Mouse (Mus musculus) lung, postnatal 14 days (tissue): Measurements from ENCODE around the gene Szrd1.
A peak's percentile ranks its signal among the peaks of the same experiment; 100 is the strongest.
"Not testable (repeated sequence)": the region's sequence is repeated elsewhere in the genome, so short reads cannot be mapped to it uniquely, and the experiment has no call there.

Source experiments
- DNase-seq: peaks from one replicate; pipeline ENCODE4 v3.0.0; 2021

Szrd1 gene

DNA sequence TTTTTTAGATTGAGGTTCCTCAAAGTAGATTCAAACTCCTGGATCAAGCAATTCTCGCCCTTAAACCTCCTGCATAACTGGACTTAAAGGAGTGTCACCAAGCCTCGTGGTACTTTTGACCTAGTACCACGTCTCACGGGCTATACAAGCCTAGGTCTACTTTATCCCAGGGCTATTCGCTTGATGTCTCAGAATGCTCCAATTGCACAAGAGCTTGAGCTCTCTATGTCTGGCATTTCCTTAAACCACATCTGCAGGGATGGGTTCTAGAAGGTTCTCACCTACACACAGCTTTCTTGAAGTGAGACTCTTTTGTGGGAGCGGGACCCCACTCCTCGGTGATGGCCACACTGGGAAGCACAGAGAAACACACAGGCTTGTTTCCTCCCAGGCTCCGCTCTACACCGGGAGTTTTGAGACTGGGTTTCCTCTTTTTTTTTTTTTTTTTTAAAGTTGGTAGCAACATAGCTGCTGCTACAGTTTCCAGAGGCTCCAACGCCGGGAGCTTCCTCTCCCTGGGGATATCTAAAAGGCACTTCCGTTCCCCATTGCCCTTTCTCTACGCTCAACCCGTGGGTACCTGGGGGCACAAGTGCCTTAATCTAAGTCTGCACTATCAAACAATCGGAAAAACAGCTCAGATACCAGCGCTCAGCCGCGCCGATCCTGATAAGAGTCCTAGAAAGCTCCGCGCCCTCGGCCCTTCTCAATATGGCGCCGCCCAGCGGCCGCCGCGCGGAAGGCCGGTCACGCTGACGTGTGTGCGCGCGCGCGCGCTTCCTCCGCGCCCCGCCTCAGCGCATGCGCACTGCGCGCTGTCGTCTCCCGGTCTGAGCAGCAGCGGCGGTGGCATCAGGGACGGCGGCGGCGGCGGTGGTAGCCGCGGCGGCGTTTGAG is 7.8 kb upstream of the Szrd1 start, which contains the start of gene Fbxo42:
Gene Fbxo42, plus strand, starts transcription at position 802 of the 897 bp plus-strand sequence.
- DNase-seq, result peak; percentile 95

DNA sequence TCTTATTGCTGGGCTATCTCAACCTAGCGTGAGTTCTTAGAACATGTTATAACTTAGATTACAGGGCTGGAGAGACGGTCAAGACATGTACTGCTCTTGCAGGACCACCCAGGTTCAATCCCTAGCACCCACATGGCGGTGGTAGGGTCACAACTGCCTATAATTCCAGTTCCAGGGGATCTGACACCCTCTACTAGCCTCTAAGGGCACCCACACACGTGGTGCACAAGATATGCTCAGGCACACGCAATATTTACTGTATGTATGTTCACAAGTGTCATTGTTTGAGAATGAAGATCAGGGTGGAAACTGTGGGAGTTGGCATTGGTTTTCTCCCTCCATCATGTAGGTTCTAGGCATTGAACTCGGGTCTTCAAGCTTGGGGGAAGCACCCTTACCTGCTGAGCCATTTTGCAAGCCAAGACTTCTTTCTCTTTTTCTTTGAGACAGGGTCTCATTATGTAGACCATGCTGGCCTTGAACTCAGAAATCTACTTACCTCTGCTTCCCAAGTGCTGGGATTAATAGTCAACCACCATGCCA is 7.0 kb upstream of the Szrd1 start:
- no peak for DNase-seq

DNA sequence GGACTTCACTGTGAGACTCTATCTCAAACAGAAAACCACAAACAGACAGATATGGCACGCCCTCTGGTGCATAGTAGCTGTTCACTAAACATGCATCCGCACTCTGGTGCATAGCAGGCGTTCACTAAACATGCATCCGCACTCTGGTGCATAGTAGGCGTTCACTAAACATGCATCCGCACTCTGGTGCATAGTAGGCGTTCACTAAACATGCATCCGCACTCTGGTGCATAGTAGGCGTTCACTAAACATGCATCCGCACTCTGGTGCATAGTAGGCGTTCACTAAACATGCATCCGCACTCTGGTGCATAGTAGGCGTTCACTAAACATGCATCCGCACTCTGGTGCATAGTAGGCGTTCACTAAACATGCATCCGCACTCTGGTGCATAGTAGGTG is 5.5 kb upstream of the Szrd1 start:
- DNase-seq, result not testable (repeated sequence)

DNA sequence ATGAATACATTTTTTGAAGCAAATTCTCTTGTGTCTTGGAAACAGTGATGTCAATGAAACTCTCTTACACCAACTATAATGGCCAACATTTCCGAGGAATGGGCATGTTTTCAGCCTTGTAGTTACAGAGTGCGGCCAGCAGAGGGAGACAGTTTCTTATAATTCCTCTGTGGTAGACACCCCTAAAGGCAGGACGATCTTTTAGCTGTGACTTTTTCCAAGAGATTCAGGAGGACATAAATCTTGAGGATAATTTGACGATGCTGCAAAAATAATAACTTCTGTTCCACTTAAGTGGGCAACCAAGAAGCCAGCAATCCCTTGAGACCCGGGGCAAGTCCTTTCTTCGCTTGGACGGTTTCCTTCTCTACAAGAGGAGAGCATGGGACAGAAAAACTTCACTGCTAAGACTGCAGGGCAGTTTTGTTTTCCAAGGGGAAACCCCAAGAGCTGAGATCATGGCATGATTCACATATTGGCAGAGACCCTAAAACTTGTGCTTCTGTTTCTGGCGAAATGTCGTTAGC is 2.8 kb upstream of the Szrd1 start:
- peak; percentile 82 for DNase-seq

DNA sequence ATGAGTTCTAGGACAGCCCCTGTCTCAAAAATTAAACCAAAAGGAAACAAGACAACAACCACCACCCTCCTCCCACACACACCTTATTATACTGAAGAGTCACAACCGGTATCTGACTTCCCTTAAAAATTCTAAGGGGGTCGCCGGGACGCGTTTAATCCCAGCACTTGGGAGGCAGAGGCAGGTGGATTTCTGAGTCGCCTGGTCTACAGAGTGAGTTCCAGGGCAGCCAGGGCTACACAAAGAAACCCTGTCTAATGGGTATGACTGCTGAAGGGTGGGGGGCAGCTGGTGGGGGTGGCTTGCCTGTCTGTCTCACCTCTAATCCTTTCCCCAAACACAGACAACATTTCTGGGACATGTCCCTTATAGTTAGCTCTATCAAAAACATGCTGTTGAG is 1.4 kb upstream of the Szrd1 start:
- no peak for DNase-seq

DNA sequence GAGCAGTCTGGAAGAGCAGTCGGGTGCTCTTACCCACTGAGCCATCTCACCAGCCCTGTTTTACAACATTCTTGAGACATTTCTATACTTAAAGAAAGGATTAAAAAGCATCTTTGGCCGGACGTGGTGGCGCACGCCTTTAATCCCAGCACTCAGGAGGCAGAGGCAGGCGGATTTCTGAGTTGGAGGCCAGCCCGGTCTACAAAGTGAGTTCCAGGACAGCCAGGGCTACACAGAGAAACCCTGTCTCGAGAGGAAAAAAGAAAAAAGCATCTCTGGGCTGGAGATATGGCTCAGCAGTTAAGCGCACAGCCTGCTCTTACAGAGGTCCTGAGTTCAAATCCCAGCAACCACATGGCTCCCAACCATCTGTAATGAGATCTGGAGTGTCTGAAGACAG is 779 bp upstream of the Szrd1 start:
- not testable (repeated sequence) for DNase-seq

DNA sequence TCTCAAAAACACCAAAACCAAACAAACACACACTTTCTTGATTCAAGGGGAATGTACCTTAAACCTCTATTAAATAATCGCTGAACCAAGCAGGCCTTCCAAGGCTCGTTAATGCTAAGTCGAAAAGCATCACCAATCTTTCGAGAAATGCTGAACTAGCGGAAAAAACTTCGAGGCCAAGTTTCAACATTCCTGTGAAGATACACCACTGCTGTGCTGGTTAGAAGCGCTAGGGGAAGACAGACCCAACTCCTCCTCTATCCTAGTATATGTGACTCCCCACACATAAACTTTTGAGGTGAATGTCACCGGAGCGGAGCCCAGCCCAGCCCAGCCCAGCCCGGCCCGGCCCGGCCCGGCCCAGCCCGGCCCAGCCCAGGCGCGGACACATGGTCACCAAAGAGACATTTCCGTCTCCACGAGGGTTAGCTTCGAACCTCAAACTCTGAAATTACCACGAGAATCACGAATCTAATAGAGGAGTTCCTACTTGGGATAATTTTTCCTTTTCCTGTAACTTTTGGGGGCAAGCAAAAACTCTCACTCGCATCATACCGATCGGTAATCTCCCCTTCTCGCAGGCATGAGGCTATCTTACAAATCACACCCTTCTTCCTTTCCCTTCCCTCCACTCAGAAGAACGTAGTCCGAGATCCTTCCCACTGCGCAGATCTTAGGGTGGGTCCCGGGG is 1.0 kb downstream of the Szrd1 start:
- DNase-seq, result no peak

DNA sequence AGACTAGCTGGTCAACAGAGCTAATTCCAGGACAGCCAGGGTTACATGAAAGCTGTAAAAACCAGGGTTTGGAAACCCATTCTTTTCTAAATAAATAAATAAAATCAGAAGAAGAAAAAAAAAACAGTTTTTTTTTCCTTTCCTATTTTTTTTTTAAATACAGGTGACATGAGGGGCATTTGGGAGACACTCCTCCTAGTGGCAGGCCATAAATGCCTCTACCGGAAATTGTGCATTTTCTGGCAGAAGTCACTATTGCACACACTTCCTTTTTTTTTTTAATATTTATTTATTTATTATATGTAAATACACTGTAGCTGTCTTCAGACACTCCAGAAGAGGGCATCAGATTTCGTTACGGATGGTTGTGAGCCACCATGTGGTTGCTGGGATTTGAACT is 1.8 kb downstream of the Szrd1 start:
- DNase-seq, result not testable (repeated sequence)

DNA sequence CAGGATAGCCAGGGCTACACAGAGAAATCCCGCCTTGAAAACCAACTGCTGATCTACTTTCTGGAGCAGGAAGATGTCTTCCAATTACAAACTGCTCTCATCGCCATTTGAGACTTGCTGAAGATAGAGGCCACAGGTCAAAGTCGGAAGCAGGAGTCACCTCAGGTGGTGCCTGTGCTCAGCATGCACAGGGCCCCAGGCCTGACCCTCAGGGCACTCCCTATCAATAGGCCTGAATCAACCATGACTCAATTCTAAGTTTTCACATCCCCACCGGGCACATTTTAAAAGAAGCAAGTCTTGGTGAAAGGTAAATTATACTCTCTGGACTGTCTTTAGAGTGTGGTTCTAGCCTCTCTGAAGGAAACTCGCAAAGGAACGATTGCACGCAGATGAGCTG is 3.4 kb downstream of the Szrd1 start:
- no peak for DNase-seq

DNA sequence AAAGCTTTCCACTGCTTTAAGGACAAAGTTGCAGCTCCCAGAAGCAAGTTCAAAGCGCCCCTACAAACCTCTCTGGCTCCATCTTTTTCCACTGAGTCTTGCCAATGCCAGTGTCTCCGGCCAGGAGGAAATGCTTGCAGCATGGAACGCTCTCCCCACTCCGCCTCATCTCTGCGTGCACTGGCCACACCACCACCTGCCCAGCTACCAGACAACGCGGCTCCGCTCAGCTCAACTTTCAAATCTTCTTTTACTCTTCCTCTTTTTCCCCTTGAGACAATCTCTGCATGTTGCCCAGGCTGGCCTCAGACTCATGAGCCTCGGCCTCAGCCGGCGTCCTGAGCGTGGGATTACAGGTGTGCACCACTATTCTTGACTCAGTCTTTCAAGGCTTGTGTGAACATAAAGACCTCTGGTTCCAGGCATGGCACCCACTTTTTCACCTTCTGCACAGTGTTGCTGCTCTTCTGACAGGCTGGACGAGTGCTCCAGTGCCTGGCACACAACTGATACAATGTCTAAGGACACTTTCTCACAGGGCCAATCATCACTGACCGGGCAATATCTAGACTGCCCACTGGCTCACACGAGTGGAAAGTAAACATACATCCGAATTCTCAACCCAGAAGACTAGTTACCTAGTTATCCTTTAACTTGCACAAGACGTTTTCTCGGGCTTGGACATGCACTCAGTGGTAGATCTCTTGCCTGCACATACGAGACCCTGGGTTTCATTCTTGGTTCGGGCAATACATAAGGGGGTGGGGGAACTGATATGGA is 4.6 kb downstream of the Szrd1 start:
- DNase-seq, result peak; percentile 38

DNA sequence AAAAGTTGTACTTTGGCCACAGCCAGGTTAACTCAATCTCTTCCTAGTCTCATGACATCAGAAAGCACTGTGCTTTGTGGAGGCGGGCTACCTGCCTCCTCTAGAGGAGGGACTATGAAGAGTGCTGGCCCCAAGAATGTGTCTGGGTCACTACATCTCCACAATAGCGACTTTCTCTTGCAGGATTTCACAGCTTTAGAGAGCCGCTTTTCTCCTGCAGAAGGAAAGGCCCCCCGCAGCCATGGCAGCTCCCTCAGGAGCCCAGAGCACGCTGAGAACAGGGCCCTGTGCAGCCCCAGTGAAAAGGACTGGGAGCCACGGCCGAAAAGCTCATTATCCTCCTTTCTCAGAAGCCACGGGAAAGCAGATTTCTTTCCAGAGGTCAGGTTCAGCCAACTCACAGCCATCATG is 5.5 kb downstream of the Szrd1 start:
- DNase-seq, result no peak

DNA sequence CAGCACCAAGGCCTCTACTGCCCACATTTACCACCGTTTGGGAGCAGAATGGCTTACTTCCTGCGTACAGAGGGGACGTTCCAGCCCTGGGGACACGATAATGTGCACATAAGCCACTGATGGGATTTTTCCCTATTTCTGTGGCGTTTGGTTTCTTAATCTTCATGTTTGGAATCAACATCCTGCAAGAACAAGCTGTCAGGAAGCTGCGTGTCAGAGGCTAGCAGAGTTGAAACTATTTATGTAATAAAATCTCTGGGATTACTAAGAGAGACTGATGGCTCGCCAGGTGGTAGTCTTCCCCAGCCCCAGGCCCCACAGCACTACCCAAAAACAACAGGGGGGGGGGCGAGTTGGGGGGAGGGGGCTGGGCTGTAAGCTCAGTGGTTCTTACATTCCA is 6.3 kb downstream of the Szrd1 start:
- DNase-seq, result no peak

DNA sequence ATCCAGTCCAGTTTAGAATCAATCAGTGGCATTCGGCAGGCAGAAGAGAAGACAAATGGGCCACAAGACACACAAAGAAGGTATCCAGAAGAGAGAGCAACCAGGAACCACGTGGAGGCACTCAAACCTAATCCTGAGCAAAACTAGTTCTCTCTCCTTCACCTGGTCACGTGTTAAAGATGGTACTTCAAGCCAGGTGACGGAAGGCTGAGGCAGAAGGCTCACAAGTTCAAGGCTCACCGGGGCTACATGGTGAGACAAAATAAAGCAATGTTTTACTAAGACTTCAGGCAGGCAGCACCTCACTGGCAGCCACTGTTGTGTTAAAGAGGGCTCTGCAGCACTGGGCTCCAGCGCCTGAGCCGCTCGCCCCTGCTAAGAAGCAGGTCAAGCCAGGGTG is 7.4 kb downstream of the Szrd1 start:
- DNase-seq, result no peak

DNA sequence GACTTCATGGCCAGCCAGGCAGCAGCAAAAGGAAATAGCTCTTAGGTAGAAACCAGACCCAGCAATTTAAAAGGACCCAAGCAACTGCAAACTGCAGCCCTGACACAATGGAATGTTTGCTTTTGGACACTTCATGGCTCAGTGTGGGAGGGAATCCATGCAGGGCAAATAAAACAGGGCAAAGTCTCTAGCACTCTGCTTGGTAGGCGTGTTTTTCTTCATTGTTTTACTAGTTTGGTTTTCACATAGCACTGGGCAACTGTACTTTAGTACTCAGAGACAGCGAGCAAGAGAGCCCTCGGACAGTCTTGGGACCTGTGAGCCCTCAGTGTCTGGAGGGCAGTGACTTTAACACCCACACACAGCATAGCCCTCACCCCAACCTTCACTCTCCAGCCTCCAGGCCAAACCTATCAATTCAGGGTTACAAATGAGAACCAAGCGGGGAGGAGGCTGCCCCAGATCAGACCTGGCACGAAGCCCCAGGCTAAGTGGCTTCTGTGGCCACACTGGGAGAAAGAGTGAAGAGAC is 8.0 kb downstream of the Szrd1 start:
- DNase-seq, result peak; percentile 53

DNA sequence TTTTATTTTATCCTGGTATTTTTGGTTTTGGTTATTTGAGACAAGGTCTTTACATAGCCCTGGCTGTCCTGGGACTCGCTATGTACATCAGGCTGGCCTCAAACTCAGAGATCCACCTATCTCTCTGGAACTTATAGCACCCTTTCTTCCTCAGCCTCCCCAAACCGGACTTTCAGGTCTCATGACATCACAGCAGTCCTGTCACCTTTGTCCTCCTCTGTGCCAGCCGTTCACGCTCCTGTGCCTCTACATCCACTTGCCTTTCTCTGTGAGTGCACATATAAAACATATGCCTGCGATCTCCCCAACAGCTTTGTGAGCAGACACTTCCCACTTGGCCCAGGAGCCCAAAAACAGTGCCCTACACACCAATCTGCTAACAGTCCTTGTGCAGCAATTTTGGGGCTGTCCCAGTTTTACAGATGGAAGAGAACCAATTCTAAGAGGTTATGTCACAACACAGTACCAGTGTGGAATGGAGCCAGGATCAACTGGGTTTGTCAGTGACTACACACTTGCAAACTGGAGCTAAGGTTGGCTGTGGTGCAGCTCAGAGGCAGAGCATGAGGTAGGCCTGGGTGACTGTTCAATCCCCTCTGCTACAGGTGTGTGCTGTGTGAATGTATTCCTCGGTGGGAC is 8.8 kb downstream of the Szrd1 start:
- peak; percentile 51 for DNase-seq

DNA sequence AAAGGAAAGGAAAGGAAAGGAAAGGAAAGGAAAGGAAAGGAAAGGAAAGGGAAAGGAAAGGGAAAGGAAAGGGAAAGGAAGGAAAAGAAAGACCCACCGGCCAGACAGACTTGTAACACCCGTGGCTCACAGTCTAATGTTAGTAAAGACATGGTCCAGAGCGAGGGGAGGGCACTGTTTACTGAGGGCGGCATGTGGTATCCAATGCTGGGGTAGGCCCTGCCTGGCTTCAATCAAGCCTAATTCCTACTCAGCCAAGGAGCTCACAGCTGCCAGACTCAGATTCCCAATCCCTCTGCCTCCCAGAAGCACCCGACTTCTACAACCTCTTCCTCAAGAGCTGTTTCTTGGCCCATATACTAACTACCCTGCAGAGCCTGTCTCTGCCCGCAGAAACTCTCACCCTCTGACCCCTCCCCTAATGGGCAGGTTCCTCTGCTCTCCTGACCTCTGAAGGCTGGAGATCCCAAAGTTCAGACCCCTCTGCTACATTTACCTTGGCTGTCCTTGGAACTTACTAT is 10.3 kb downstream of the Szrd1 start:
- no peak for DNase-seq

DNA sequence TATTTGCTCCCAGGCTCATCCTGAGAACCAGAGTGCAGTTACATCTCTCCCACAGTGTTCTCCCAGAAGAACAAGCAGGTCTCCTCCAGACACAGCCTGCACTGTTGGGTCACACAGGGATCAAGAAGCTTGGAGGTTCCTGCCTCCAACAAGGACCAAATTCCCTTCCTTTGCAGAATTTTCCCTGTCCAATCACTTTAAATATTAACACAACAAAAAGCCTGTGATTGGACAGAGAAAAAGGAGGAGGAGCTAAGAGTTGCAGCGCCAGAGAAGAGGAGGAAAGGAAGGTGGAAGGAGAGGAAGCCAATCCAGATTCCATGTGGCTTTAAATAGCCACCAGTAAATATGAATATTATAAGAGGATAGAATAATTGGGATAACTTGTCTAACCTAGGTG is 16.5 kb downstream of the Szrd1 start:
- DNase-seq, result no peak

DNA sequence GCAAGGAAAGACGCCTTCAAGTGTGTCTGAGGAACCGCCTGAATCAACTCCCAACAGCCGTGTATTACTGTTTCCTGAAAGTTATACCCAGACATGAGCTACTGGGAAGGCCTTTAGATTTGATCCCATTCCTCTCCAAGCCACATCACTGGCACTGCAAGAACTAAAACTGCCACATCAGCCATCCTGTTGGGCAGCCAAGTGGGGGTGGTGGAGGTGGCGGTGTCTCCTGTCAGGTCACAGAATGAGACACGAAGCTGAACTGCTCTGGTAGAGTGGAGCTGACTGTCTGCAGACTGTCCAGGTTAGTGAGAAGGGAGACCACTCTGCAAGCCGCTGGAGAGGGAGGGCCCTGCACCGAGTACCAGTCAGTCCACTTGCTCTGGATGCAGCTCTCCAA is 16.9 kb downstream of the Szrd1 start:
- no peak for DNase-seq

DNA sequence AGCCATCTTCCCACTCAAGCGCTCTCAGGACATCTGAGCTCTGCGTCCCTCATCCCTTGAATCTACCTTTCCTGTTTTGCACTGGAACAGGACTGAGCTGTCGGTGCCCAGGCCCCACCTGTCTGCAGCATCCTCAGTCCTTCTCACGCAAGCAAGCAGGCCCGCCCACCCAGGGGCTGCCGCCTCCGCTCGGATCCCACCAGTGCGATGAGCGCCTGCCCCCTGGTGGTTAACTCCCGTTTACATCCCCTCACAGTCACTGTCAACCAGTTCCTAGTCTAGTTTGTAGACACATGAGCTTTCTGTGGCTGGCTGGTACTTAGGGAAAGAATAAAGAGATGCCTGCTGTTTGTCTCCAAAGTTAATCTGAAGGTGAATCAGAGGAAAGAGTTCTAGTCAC is 18.9 kb downstream of the Szrd1 start:
- peak; percentile 72 for DNase-seq

DNA sequence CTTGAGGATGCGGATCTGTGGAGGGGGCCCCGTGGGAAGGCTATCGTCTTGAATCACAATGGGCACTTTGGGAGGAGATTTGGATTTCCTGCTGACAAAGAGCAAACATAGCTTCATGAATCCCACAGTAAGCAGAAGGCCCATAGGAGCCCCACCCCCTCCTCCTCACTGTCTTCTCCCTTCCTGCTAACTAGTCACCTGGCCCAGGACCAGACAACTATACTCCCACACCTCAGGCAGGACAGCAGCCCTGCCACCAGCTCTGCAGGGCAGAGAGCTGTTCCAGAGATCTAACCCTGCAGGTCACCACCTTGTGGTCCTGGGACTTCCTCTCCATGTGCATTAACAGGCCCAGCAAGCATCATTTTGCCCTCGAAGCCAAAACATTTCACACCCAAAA is 20.9 kb downstream of the Szrd1 start:
- no peak for DNase-seq

DNA sequence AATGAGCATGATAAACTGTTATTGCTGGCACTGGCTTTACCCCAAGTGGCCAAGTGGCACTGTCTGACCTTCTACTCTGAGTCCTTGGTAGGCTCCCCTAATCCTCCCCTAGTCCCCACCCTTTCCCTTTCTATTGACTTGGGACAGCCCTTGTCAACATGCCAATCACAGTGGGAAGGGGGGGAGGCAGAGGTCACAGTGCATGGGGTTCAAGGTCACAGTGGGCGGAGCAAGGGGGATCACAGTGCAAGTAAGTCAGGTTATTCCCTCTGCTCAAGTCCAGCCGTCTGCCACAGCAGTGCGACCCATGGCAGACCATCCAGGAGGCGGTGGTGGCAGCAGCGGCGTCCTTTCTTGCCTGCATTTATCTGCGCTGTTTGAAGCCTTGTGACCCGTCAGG is 24.2 kb downstream of the Szrd1 start:
- DNase-seq, result no peak

DNA sequence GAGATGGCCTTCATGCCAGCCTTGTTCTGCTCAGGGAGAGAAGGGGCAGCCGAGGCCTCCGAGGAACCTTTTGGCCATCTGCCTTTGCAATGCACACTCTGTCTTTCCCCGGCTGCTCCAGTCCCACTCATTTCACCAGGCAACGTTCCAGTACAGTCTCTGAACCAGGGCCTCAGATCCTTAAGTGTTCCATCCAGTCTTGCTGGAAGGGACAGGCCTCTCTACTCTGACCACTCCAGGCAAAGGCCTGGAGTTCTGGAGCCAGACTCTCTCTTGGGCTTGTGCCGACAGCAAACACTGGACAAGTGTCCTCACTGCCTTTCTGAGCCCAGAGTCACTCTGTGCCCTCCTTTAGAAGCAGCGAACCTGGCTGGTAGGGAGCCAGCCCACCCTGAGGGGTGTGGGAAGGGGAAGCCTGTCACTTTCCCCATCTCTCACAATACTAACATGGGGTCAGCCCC is 25.0 kb downstream of the Szrd1 start:
- peak; percentile 62 for DNase-seq
